Comparison of ENCODE assay signal across 19 mouse cellular contexts in the genomic region with DNA sequence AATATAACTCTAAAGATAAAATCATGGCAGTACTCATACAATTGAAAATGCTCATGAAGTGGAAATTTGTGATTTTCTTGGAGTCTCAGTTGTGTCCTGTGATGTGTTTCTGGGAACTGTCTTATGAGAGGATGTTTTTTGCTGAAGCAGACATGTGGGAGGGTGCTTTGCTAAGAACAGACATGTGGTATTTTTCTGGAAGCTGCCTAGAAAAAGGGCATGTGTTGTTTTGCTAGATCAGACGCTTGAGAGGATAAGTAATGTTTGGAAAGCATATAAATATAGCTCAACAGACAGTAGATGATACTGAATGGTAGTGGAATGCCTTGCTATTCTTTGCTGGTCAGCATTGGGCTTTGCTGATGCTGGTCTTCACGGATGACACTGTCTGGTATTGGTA.
"Had no signal": no experiment of that assay in that cellular context is flagged by ENCODE, and none has a peak within 500 bp of the region (broad histone marks: within the 10 kb centered on the region; RNA-seq: fewer than 3 reads in every experiment).

No protein-coding gene starts in this region.

- H3K36me3 ChIP-seq: lung, embryonic 15.5 days; midbrain, embryonic 10.5 days; midbrain, embryonic 12.5 days; neural tube, embryonic 13.5 days; neural tube, embryonic 15.5 days had no signal

- DNase-seq: lung, adult 18-20 months; lung, postnatal 14 days; lung, postnatal 36 days; midbrain, embryonic 14.5 days; retina, postnatal 1 day; right cerebral cortex, postnatal 14 days; spleen, adult 18-20 months; thymus, adult 2 months; thymus, postnatal 25 days; thymus, postnatal 4 days had no signal

- H3K4me3 ChIP-seq: lung, embryonic 15.5 days; midbrain, embryonic 10.5 days; midbrain, embryonic 12.5 days; myocyte; neural tube, embryonic 13.5 days; neural tube, embryonic 15.5 days had no signal

- H3K9ac ChIP-seq: liver, embryonic 14.5 days; lung, embryonic 15.5 days; midbrain, embryonic 12.5 days; neural tube, embryonic 13.5 days; neural tube, embryonic 15.5 days had no signal

- ATAC-seq: lung, postnatal 0 days; midbrain, embryonic 16.5 days had no signal

- H3K27ac ChIP-seq: liver, embryonic 14.5 days; lung, embryonic 15.5 days; midbrain, embryonic 10.5 days; midbrain, embryonic 12.5 days; neural tube, embryonic 13.5 days; neural tube, embryonic 15.5 days had no signal

- H3K27me3 ChIP-seq: lung, embryonic 15.5 days; midbrain, embryonic 12.5 days; neural tube, embryonic 13.5 days; neural tube, embryonic 15.5 days had no signal

- H3K4me2 ChIP-seq: lung, embryonic 15.5 days; midbrain, embryonic 12.5 days; neural tube, embryonic 13.5 days; neural tube, embryonic 15.5 days had no signal

- H3K4me1 ChIP-seq: lung, embryonic 15.5 days; midbrain, embryonic 10.5 days; midbrain, embryonic 12.5 days; neural tube, embryonic 13.5 days; neural tube, embryonic 15.5 days had no signal

- H3K9me3 ChIP-seq: lung, embryonic 15.5 days; midbrain, embryonic 12.5 days; neural tube, embryonic 15.5 days had no signal
